Mouse (Mus musculus) midbrain, embryonic 12.5 days (tissue): ENCODE results near the gene Dmrtc2. TPM values are rescaled to one million over a fixed set of nuclear protein-coding genes. Genes with fewer than 3 reads are reported as not detected.

ENCODE experiments used
- ATAC-seq: fragments of 200-750 bp; cut with Nextera tagmentation; 2 replicates; pipeline ENCODE4 v1.8.0; 2017; ENCODE audit warnings: low read depth, moderate TSS enrichment, moderate library complexity; ENCODE audit not compliant: low FRiP score
- H3K27ac ChIP-seq: fragments of 300-500 bp; sonication (generic); replicated peaks from 2 replicates; pipeline ENCODE4 v1.5.1; 2016; ENCODE audit warnings: mild to moderate bottlenecking
- H3K27me3 ChIP-seq: fragments of 300-500 bp; sonication (generic); 2 replicates; pipeline ENCODE4 v1.6.1; 2016; ENCODE audit warnings: mild to moderate bottlenecking
- H3K36me3 ChIP-seq: fragments of 300-500 bp; sonication (generic); 2 replicates; pipeline ENCODE4 v1.6.1; 2016
- H3K4me1 ChIP-seq: fragments of 300-500 bp; sonication (generic); 2 replicates; pipeline ENCODE4 v1.6.1; 2016
- H3K4me2 ChIP-seq: fragments of 300-500 bp; sonication (generic); replicated peaks from 2 replicates; pipeline ENCODE4 v1.6.1; 2016; ENCODE audit warnings: mild to moderate bottlenecking, moderate library complexity
- H3K4me3 ChIP-seq: fragments of 300-500 bp; sonication (generic); 2 replicates; pipeline ENCODE4 v1.5.1; 2016; ENCODE audit warnings: mild to moderate bottlenecking
- H3K9ac ChIP-seq: fragments of 300-500 bp; sonication (generic); replicated peaks from 2 replicates; pipeline ENCODE4 v1.6.1; 2016; ENCODE audit warnings: mild to moderate bottlenecking, moderate library complexity
- H3K9me3 ChIP-seq: fragments of 300-500 bp; sonication (generic); 2 replicates; pipeline ENCODE4 v1.6.1; 2016; ENCODE audit warnings: mild to moderate bottlenecking
- WGBS: fragments of 180-500 bp; shearing (Covaris S2); methylation state at CpG from one replicate; pipeline ENCODE4 v1.1.7; 2016; 5-methylcytosine and 5-hydroxymethylcytosine counted together
- polyA plus RNA-seq: library from polyadenylated mRNA; unstranded; fragments of >200 nt; fragmentation: Nextera tagmentation; extraction: Ambion mirVana; gene quantifications from 2 replicates; pipeline ENCODE4 v1.2.1, GENCODE M21; 2016

Dmrtc2 gene
- polyA plus RNA-seq, 1 experiment from 2014 or later, result not detected

DNA sequence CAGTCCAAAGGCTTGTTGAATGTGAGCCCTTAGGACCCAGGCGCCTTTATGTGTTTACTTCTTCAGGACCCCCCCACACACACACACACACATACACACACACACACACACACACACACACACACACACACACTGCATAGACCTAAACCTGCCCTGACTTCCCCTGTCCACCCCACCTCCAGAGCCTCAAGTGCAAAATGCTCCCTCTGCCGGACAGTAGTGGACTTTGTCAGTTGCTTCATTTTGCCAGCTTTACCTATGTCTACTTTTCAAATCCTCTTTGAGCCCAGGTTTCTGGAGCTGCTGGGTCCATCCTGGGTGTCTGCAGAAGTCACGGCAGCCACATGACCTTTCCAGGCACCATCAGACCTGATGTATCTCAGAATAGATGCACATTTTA, 35.1 kb downstream of the Dmrtc2 start:
- WGBS, result 11% methylated on average over 3 of the region's 3 CpGs
- Histone ChIP-seq H3K4me3 (peak overlapping the region; percentile 67), H3K36me3 (0 out of 2 replicates have a peak, but pooled peaks cover 13% of the 10 kb centered on the region), H3K9me3 (no peaks in the 10 kb centered on the region), H3K27ac (0 out of 2 replicates have a peak overlapping the region, but pooled peaks have one; percentile 68), H3K9ac (peak overlapping the region; percentile 83), H3K4me2 (peak overlapping the region; percentile 91), H3K27me3 (no peaks in the 10 kb centered on the region), H3K4me1 (peaks cover 27% of the 10 kb centered on the region)
- ATAC-seq, result no peak; the same call in 1 of the 2 replicates

DNA sequence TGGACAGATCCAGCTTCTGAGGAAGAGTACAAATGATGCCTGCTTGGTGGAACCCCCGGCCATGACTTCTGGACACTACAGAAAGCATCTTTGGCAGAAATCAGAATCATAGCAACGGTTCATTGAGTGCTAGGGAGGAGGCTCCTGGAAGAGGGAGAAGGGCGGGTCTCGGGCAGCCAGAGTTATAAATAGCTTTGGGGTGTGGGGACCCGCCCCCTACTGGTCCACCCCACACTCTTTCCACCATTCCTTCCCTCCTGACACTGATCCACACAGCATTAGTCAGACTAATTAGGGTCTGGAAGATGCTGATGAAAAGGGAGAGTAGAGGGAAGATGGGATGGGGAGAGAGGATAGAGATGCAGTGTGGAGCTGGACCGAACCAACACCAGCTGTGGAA, 36.7 kb downstream of the Dmrtc2 start:
- H3K4me1 ChIP-seq, result peaks cover 27% of the 10 kb centered on the region
- ATAC-seq, result no peak
- no peak overlapping the region for H3K27ac ChIP-seq
- no peaks in the 10 kb centered on the region for H3K9me3 ChIP-seq
- H3K4me2 ChIP-seq, result no peak overlapping the region
- no peak overlapping the region for H3K4me3 ChIP-seq
- H3K27me3 ChIP-seq, result no peaks in the 10 kb centered on the region
- 0 out of 2 replicates have a peak, but pooled peaks cover 16% of the 10 kb centered on the region for H3K36me3 ChIP-seq
- peak overlapping the region; percentile 31; the same call in 1 of the 2 replicates for H3K9ac ChIP-seq
- WGBS, result 57% methylated on average over 6 of the region's 6 CpGs

DNA sequence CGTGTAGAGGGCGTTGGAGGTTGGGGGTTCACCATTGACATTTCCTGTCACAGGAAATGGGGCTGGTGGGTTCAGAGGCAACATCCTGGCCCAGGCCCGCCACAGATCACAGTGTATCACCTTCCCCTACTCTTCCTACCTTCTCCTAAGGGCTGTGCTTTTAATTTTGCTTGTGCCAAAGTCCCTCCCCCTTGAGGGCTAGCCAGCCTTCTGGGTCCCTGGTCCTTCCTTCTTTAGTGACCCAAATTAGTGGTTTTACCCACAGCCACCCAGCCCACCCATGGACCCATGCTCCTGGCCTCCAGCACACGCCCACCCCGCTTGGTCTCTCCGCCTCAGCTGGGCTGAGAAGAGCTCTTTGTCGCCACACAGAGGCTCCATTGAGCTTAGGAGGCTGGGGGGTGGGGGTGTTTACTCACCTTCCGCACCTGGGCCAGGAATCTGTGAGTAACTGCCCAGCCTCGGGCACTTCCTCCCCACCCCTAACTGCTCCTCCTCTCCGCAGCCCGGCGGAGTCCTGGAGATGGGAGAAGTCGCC, 37.4 kb downstream of the Dmrtc2 start:
- Histone ChIP-seq H3K9ac (no peak overlapping the region), H3K4me2 (no peak overlapping the region), H3K4me3 (no peak overlapping the region), H3K36me3 (peaks cover 21% of the 10 kb centered on the region; the same call in 1 of the 2 replicates), H3K4me1 (peaks cover 27% of the 10 kb centered on the region), H3K27ac (no peak overlapping the region), H3K9me3 (no peaks in the 10 kb centered on the region), H3K27me3 (no peaks in the 10 kb centered on the region)
- WGBS, result 38% methylated on average over 13 of the region's 13 CpGs
- ATAC-seq, result no peak

DNA sequence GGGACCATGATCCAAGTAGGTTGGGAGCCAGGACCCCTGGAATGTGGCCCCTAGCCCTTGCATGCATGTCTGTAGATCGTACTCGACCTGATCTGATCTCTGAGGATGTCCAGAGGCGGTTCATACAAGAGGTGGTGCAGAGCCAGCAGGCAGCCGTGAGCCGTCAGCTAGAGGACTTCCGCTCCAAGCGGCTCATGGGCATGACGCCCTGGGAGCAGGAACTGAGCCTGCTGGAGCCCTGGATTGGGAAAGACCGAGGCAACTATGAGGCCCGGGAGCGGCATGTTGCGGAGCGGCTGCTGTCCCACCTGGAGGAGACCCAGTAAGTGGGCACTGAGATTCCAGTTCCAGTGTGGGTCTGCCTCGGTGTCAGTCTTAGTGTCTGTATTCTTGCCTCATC, 42.6 kb downstream of the Dmrtc2 start:
- Histone ChIP-seq H3K4me3 (no peak overlapping the region), H3K27me3 (no peaks in the 10 kb centered on the region), H3K4me2 (no peak overlapping the region), H3K4me1 (no peaks in the 10 kb centered on the region), H3K27ac (no peak overlapping the region), H3K9ac (no peak overlapping the region), H3K9me3 (no peaks in the 10 kb centered on the region), H3K36me3 (peaks cover 45% of the 10 kb centered on the region)
- 94% methylated on average over 14 of the region's 14 CpGs for WGBS
- ATAC-seq, result no peak

DNA sequence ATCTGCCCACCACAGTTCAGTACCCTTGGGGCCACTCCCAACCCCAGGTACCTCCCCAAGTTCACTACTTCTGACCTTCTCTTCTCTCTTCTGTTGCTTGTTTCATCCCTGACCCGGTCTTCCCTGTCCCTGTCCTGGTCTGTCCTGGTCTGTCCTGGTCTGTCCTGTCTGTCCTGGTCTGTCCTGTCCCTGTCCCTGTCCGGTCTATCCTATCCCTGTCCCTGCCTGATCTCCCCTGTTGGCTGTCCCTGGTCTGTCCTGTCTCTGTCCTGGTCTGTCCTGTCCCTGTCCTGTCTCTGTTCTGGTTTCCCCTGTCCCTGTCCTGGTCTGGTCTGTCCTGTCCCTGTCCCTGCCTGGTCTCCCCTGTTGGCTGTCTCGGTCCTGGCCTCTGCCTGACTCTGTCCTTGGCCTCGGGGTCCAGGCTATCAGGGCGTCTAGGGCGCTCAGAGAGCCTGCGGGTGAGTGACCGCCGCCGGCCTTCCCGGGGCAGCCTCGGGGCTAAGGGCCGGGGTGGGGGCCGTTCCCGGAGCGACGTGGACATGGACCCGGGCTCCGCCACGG, 49.0 kb downstream of the Dmrtc2 start:
- no peak overlapping the region for H3K4me2 ChIP-seq
- H3K27ac ChIP-seq, result no peak overlapping the region
- H3K27me3 ChIP-seq, result no peaks in the 10 kb centered on the region
- no peaks in the 10 kb centered on the region for H3K4me1 ChIP-seq
- ATAC-seq, result no peak
- H3K36me3 ChIP-seq, result peaks cover 67% of the 10 kb centered on the region
- H3K9ac ChIP-seq, result no peak overlapping the region
- H3K9me3 ChIP-seq, result no peaks in the 10 kb centered on the region
- H3K4me3 ChIP-seq, result no peak overlapping the region
- 94% methylated on average over 20 of the region's 20 CpGs for WGBS

DNA sequence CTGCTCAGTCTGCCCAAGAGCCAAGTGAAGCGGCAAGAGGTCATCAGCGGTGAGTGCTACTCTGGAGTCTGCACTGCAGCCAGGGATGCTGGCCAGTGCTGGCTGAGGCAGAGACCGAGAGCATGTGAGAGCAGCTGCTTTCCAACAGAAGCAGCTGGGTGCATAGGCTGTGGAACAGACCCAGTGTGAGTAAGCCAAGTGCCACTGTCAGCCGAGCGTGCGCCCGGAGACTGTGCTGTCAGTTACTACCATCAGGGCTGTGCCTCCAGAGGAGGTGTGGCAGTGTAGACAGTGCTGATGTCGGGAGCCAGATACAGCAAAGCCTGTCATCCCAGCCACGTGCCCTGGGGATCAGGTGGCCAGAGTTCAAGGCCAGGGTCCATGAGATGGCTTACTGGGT, 49.9 kb downstream of the Dmrtc2 start:
- H3K9me3 ChIP-seq, result no peaks in the 10 kb centered on the region
- no peak overlapping the region for H3K4me3 ChIP-seq
- H3K9ac ChIP-seq, result no peak overlapping the region; the same call in 1 of the 2 replicates
- H3K27me3 ChIP-seq, result no peaks in the 10 kb centered on the region
- WGBS, result 91% methylated on average over 9 of the region's 9 CpGs
- no peaks in the 10 kb centered on the region for H3K4me1 ChIP-seq
- peaks cover 75% of the 10 kb centered on the region for H3K36me3 ChIP-seq
- ATAC-seq, result no peak
- H3K27ac ChIP-seq, result no peak overlapping the region
- no peak overlapping the region for H3K4me2 ChIP-seq

Other genes starting within 250 kb of the Dmrtc2 start
- gene Lypd3, start 233.5 kb upstream of the Dmrtc2 start, polyA plus RNA-seq, result 0.68 and 0.73 TPM in 2 replicates
- gene Tex101, start 193.4 kb upstream of the Dmrtc2 start, polyA plus RNA-seq, result not detected in 2 replicates
- gene BC049730, start 160.8 kb upstream of the Dmrtc2 start, polyA plus RNA-seq, result not detected in 2 replicates
- not detected in 2 replicates for gene Gm4763, start 143.1 kb upstream of the Dmrtc2 start, polyA plus RNA-seq
- gene Cd177, start 109.7 kb upstream of the Dmrtc2 start, polyA plus RNA-seq, result not detected in 2 replicates
- gene Ceacam10, start 92.9 kb upstream of the Dmrtc2 start, polyA plus RNA-seq, result not detected in 2 replicates
- gene Gm9844, start 7.8 kb upstream of the Dmrtc2 start, polyA plus RNA-seq, result 23.7 and 24.8 TPM in 2 replicates
- gene Lypd4, start 116 bp upstream of the Dmrtc2 start, polyA plus RNA-seq, result not detected in 2 replicates
- gene Rps19, start 14.3 kb downstream of the Dmrtc2 start, polyA plus RNA-seq, result 1,467 and 1,476 TPM in 2 replicates
- 0.31 and 0.36 TPM in 2 replicates for gene Cd79a, start 27.3 kb downstream of the Dmrtc2 start, polyA plus RNA-seq
- gene Arhgef1, start 32.9 kb downstream of the Dmrtc2 start, polyA plus RNA-seq, result 78.6 and 79.4 TPM in 2 replicates
- 3.6 and 5.9 TPM in 2 replicates for gene Gm4881, start 74.4 kb downstream of the Dmrtc2 start, polyA plus RNA-seq
- gene Rabac1, start 102.7 kb downstream of the Dmrtc2 start, polyA plus RNA-seq, result 111 and 118 TPM in 2 replicates
- 77.8 and 86.3 TPM in 2 replicates for gene Atp1a3, start 135.9 kb downstream of the Dmrtc2 start, polyA plus RNA-seq
- gene Grik5, start 202.3 kb downstream of the Dmrtc2 start, polyA plus RNA-seq, result 14.9 and 18.1 TPM in 2 replicates
- gene Zfp574, start 202.5 kb downstream of the Dmrtc2 start, polyA plus RNA-seq, result 42.2 and 42.8 TPM in 2 replicates